In genomic region chr4:151604907-151605306, GRCm38 (mm10) we compare ENCODE assay signal across 9 mouse cellular contexts.
A peak's percentile ranks its signal among the peaks of the same experiment; 100 is the strongest.
DNase-seq lines count a peak whose midpoint lies in the region; ATAC-seq lines count a peak whose summit lies in the region.
"Had no signal": no experiment of that assay in that cellular context is flagged by ENCODE, and none has a peak within 500 bp of the region (broad histone marks: within the 10 kb centered on the region; RNA-seq: fewer than 3 reads in every experiment).

No protein-coding gene starts in this region.

- no peaks in the 10 kb centered on the region for H3K9me3 ChIP-seq in hindbrain, embryonic 16.5 days (ENCODE audit: control insufficient read depth, low read length)
- no peaks in the 10 kb centered on the region for H3K9me3 ChIP-seq in hindbrain, embryonic 13.5 days
- no peaks in the 10 kb centered on the region for H3K9me3 ChIP-seq in heart, embryonic 12.5 days (replicated peaks)
- no peaks in the 10 kb centered on the region for H3K9me3 ChIP-seq in neural tube, embryonic 12.5 days
- H3K9me3 ChIP-seq: hindbrain, embryonic 15.5 days had no signal

- no peak overlapping the region for H3K27ac ChIP-seq in hindbrain, embryonic 16.5 days (ENCODE audit: low read depth, low read length)
- no peak overlapping the region for H3K27ac ChIP-seq in hindbrain, embryonic 13.5 days
- H3K27ac ChIP-seq in heart, embryonic 12.5 days (ENCODE audit: poor library complexity, severe bottlenecking): no peak overlapping the region
- no peak overlapping the region for H3K27ac ChIP-seq in neural tube, embryonic 12.5 days
- H3K27ac ChIP-seq: hindbrain, embryonic 15.5 days had no signal

- ATAC-seq in hindbrain, embryonic 16.5 days: peak; percentile 32; the same call in 1 of the 2 replicates
- ATAC-seq in hindbrain, embryonic 13.5 days (ENCODE audit: low FRiP score): no peak
- peak; percentile 79 for ATAC-seq in heart, embryonic 12.5 days (ENCODE audit: insufficient number of reproducible peaks, low FRiP score)
- peak; percentile 29; the same call in 1 of the 2 replicates for ATAC-seq in neural tube, embryonic 12.5 days (ENCODE audit: low FRiP score, low read depth)

- 44% methylated on average over 6 of the region's 6 CpGs for WGBS in hindbrain, embryonic 16.5 days
- 46% methylated on average over 6 of the region's 6 CpGs for WGBS in hindbrain, embryonic 13.5 days
- WGBS in heart, embryonic 12.5 days: 31% methylated on average over 6 of the region's 6 CpGs
- WGBS in neural tube, embryonic 12.5 days: 42% methylated on average over 6 of the region's 6 CpGs

- no peaks in the 10 kb centered on the region for H3K36me3 ChIP-seq in hindbrain, embryonic 16.5 days (ENCODE audit: control insufficient read depth, insufficient read depth, low read length)
- H3K36me3 ChIP-seq in hindbrain, embryonic 13.5 days: no peaks in the 10 kb centered on the region
- no peaks in the 10 kb centered on the region for H3K36me3 ChIP-seq in heart, embryonic 12.5 days
- H3K36me3 ChIP-seq in neural tube, embryonic 12.5 days: no peaks in the 10 kb centered on the region
- H3K36me3 ChIP-seq: hindbrain, embryonic 15.5 days had no signal

- H3K9ac ChIP-seq in hindbrain, embryonic 16.5 days (ENCODE audit: low read depth, low read length): no peak overlapping the region
- H3K9ac ChIP-seq in hindbrain, embryonic 13.5 days: no peak overlapping the region
- H3K9ac ChIP-seq in heart, embryonic 12.5 days: no peak overlapping the region
- no peak overlapping the region for H3K9ac ChIP-seq in neural tube, embryonic 12.5 days
- H3K9ac ChIP-seq: hindbrain, embryonic 15.5 days had no signal

- no peak overlapping the region for H3K4me2 ChIP-seq in hindbrain, embryonic 16.5 days (ENCODE audit: low read length)
- H3K4me2 ChIP-seq in hindbrain, embryonic 13.5 days: no peak overlapping the region
- H3K4me2 ChIP-seq in heart, embryonic 12.5 days: no peak overlapping the region
- no peak overlapping the region for H3K4me2 ChIP-seq in neural tube, embryonic 12.5 days (replicated peaks)
- H3K4me2 ChIP-seq: hindbrain, embryonic 15.5 days had no signal

- no peak overlapping the region for H3K4me3 ChIP-seq in hindbrain, embryonic 16.5 days (ENCODE audit: low read length)
- no peak overlapping the region for H3K4me3 ChIP-seq in hindbrain, embryonic 13.5 days
- no peak overlapping the region for H3K4me3 ChIP-seq in heart, embryonic 12.5 days
- H3K4me3 ChIP-seq in neural tube, embryonic 12.5 days: no peak overlapping the region
- H3K4me3 ChIP-seq: hindbrain, embryonic 15.5 days had no signal

- H3K4me1 ChIP-seq in hindbrain, embryonic 16.5 days (ENCODE audit: control insufficient read depth, insufficient read depth, low read depth, low read length): peaks cover 6% of the 10 kb centered on the region
- peaks cover 22% of the 10 kb centered on the region for H3K4me1 ChIP-seq in hindbrain, embryonic 13.5 days (replicated peaks)
- H3K4me1 ChIP-seq in heart, embryonic 12.5 days (replicated peaks): no peaks in the 10 kb centered on the region
- H3K4me1 ChIP-seq in neural tube, embryonic 12.5 days: 0 out of 2 replicates have a peak, but pooled peaks cover 4% of the 10 kb centered on the region

- DNase-seq in adrenal gland, postnatal 4 days (ENCODE audit: low spot score in 2 of 2): peak; percentile 24 to 26
- DNase-seq in kidney, postnatal 36 days: peak; percentile 45 to 72
- no peak for DNase-seq in T-cell, adult 2 months (ENCODE audit: low spot score)
- no peak for DNase-seq in left cerebral cortex, adult 11 months (ENCODE audit: low spot score)

- H3K27me3 ChIP-seq in hindbrain, embryonic 16.5 days (replicated peaks; ENCODE audit: control insufficient read depth, insufficient read depth, low read length): no peaks in the 10 kb centered on the region
- 0 out of 2 replicates have a peak, but pooled peaks cover 4% of the 10 kb centered on the region for H3K27me3 ChIP-seq in hindbrain, embryonic 13.5 days
- H3K27me3 ChIP-seq in heart, embryonic 12.5 days (replicated peaks): 0 out of 2 replicates have a peak, but pooled peaks cover 3% of the 10 kb centered on the region
- no peaks in the 10 kb centered on the region for H3K27me3 ChIP-seq in neural tube, embryonic 12.5 days (replicated peaks)
- H3K27me3 ChIP-seq: hindbrain, embryonic 15.5 days had no signal

Comparison
In these comparisons a context has a peak if more than half of its experiments do, and no peak if none do; other contexts are left out.
1. DNase-seq: peak in adrenal gland, postnatal 4 days (2 of 2) and kidney, postnatal 36 days (2 of 2); none in T-cell, adult 2 months (single experiment) and left cerebral cortex, adult 11 months (single experiment).